Mouse (Mus musculus): ENCODE data around the gene Rabggtb.
"Not testable (repeated sequence)": the region's sequence is repeated elsewhere in the genome, so short reads cannot be mapped to it uniquely, and the experiment has no call there.

Rabggtb gene

GRCm38 (mm10) chr3:153863816-153864215 is 49.0 kb downstream of the Rabggtb start:
- DNase-seq (ENCODE audit: low spot score in 2 of 2) = no peak

GRCm38 (mm10) chr3:153860392-153860791 is 52.4 kb downstream of the Rabggtb start:
- DNase-seq (ENCODE audit: low spot score in 2 of 2) = not testable (repeated sequence)

- DNase-seq (ENCODE audit: low spot score in 2 of 2) = no peak
Observed at GRCm38 (mm10) chr3:153858350-153859001, 54.3 kb downstream of the Rabggtb start.

All from right cerebral cortex, adult 2 months (tissue).